Mouse (Mus musculus): ENCODE results near the gene Gm28048.

Gm28048 gene

GRCm38 (mm10) chr11:22859633-22860334, 122.1 kb downstream of the Gm28048 start:
- DNase-seq (ENCODE audit: low read depth, low spot score): peak; percentile 91

DNA sequence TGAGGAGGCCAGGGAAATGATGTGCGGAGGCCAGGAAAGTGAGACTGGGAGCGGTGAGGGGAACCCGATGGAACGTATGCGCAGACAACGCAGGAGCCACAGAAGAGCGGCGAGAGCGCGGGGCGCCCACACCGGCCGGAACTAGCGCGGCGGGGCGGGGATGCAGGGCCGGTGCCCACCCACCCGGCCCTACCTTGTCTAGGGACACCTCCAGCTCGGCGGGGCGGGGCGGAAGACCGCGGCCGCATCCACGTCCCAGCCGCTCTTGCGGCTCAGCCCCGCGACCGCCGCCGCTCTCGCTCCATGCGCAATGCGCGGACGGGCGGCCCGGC, 122.6 kb downstream of the Gm28048 start:
- no peak for DNase-seq (ENCODE audit: low read depth, low spot score)

DNA sequence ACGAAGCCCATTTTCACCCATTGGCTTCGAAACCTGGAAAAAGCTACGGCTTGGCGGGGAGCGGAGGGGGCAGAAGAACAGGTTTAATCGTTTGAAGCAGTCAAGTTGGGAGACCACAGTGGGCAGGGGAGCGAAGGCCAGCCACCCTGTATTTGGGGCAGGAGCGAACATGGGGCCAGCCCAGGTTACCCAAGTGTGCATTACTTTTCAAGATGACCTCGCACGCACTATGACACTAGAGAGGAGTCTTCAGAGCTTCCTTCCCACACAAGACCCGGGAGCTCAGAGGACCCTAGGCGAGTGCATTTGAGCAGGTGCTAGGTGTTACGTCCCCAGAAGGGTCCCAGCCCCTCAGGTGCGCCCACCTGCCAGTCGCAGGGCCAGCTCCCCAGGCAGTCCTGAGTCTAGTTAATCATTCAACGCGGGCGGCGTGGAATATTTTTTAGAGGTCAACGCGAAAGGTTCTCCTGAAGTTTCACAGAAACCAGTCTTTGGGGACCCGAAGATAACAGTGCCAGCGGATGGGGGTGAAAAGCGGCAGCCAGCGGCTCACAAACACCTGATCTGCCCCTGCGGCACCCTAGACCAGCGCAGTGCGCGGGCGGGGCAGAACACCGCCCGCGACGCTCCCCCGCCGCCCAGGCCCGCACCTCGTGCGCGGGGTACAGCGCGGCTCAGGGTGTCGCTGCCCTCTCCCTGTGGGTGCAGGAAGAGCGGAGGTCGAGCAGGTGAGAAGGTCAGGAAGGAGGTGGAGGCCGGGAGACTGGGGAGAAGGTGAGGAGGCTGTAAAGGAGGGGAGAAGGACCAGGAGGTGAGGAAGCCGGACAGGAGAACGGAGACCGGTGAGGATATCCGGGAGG, 123.2 kb downstream of the Gm28048 start:
- no peak for DNase-seq (ENCODE audit: low read depth, low spot score)

DNA sequence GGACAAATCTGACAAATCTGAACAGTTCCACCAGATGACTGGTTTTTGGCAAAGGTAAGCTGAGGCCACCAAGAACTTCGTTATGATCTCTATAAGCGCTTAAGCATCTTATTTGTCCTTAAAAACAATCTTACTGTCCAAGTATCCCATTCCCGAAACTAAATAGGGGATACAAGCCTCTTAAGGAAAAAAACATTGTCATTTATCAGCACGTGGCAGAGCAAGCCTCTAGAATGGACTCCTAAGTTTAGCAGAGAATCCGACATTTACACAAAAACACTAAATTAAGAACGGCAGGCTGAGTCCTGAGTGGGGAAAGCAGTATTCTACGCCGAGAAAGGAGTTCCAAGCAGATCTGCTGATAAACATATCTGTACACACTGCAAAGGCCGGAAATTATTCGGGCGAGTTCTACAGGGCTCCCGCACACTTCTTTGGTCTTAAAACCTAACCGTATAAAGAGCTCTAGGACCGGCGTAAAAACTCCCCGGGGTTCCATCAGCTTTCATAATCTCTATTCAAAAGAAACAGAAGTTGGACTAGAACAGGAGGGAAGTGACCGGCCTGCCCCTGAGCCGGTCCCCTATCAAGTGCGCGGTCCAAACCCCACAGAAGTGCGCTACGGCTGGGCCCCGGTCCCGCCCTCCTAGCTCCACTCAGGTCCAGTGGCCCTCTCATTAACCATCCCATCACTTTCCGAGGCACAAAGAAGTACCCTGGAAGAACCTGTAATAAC, 124.0 kb downstream of the Gm28048 start:
- no peak for DNase-seq (ENCODE audit: low read depth, low spot score)

DNA sequence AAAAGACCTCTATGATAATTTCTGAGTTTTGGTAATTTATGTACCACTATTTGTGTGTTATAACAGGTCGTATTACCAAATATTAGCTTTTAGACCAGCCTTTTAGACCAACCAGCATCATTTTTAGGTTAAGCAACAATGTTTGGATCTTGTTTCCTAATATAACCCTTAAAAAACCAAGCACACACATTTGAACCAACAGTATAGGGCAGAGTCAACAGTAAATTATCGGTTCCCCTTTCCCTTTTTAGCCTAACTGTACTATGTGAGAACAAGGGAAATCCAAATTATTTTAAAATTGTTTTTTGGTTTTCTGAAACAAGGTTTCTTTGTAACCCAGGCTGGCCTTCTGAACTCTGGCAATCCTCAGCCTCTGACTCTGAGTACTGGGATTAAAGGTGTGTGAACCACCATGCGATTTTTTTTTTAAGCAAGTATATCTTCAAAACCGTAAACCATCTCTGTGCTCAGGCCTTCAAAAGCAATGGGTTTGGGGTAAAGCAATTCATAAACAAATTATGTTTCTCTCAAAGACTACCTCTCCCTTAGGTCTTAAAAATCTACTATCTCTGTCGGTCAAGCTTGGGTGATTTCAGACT, 124.7 kb downstream of the Gm28048 start:
- no peak for DNase-seq (ENCODE audit: low read depth, low spot score)

DNA sequence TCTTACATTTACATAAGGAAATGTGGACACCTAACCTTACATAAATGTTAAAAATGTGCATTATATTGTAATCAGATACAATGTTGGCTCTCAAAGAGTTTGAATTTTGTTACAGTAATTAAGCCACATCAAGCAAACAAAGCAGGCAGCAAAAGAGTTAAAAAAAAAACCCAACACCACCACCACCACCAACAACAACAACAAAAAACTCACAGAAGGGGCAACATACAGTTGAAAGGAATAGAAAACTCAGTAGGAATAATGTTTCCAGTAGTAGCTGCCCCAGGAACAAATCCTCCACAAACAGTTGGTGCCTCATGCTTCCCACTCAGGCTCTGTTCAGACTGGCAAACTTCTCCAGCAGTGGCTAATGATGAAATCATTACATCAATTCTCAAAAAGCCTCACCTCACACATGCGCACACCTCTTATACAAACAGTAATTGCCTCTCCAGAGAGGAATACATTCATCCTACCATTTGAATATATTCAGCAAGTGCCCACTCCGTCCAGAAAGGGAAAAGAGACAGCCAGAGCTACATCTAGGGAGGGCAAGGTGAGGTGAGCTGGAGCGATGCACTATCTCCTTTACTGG, 125.4 kb downstream of the Gm28048 start:
- no peak for DNase-seq (ENCODE audit: low read depth, low spot score)

GRCm38 (mm10) chr11:22854571-22854970, 127.3 kb downstream of the Gm28048 start:
- DNase-seq (ENCODE audit: low read depth, low spot score): no peak

- DNase-seq (ENCODE audit: low read depth, low spot score): no peak
Measured at GRCm38 (mm10) chr11:22853477-22854157, 128.3 kb downstream of the Gm28048 start.

- DNase-seq (ENCODE audit: low read depth, low spot score): no peak
Measured at GRCm38 (mm10) chr11:22852510-22852909, 129.4 kb downstream of the Gm28048 start.

- peak; percentile 88 for DNase-seq (ENCODE audit: low read depth, low spot score)
Measured at GRCm38 (mm10) chr11:22851416-22851815, 130.5 kb downstream of the Gm28048 start.

GRCm38 (mm10) chr11:22850077-22850476, 131.8 kb downstream of the Gm28048 start:
- DNase-seq (ENCODE audit: low read depth, low spot score): no peak

- DNase-seq (ENCODE audit: low read depth, low spot score): no peak
Measured at GRCm38 (mm10) chr11:22848649-22849195, 133.2 kb downstream of the Gm28048 start.

GRCm38 (mm10) chr11:22847732-22848648, 133.9 kb downstream of the Gm28048 start:
- DNase-seq (ENCODE audit: low read depth, low spot score): no peak

GRCm38 (mm10) chr11:22846960-22847731, 134.7 kb downstream of the Gm28048 start:
- DNase-seq (ENCODE audit: low read depth, low spot score): no peak

DNA sequence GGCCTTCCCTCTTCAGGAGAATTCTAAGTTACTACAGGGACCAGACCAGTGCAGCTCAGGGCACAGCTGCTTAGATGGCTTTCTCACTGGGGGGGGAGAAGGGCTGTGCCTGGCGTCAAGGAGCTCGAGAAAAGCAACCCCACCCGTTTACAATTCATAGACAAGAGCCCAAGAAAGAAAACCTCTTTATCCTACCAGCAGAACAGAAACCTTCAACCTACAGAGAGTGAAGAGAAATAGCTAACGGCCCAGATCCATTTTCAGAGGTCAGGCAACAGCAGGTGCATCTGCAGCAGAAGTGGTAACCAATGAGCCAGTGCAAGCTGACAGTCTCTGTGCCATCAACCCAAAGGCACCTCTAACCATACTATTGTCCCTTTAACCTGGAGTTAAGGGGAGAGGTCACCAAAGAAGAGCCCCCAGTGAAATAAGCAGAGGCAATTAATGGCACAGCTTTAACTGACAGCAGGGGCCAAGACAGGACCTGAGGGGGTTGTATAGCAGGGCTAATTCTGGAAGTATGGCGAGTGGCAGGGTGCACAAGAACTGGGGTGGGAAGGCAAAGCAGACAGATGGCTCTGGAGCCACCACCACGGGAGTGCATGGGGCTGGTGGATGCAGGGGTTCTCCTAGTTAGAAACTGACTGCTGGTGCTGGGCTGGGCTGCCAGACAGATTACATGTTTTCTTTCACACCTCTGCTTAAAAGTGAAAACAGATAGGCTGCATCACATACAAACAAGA, 135.6 kb downstream of the Gm28048 start:
- peak; percentile 17 for DNase-seq (ENCODE audit: low read depth, low spot score)

DNA sequence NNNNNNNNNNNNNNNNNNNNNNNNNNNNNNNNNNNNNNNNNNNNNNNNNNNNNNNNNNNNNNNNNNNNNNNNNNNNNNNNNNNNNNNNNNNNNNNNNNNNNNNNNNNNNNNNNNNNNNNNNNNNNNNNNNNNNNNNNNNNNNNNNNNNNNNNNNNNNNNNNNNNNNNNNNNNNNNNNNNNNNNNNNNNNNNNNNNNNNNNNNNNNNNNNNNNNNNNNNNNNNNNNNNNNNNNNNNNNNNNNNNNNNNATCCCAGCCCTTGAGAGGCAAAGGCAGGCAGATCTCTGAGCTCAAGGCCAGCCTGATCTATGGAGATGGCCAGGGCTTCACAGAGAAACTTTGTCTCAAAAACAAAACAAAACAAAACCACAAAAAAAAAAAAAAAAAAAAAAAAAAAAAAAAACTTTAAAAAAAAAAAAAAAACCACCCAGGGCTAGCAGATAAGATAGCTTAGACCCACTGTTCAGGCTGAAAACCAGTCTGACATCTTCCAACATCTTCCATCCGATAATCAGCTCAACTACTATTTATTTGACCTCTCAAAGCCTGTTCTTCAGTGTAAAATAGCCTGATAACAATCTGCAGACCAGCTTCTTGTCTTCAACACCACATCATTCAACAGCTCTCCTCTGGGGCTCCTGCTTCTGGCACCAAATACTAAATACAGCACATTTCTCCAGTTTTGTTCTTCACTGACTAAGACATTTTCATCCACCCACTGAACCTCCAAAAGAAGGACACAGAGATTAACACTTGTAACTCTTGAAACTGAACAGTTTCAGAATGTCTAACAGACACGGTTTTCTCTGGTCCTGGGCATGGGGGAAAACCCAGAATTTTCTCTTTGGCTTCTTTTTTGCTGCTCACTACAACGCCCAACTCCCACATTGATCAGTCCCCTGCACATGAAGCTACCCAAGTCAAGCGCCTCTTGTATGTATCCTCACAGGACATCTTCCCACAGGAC, 136.9 kb downstream of the Gm28048 start:
- DNase-seq (ENCODE audit: low read depth, low spot score): no peak

DNA sequence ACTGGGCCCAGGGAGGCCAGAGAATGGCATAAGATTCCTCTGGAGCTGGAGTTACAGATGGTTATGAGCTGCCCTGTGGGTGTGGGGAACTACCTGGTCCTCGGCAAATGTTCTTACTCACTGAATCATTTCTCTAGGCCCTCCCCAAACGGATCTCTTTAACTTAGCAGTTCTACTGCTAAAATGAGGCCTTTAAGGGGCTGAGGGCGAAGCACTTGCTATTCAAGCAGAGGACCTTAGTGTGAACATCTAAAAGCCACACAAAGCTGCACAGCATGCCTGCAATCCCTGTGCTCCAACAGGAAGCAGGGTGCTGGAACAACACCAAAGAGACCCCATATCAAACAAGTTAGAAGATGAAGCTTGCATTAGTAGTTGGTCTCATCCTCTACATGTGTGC, 142.4 kb downstream of the Gm28048 start:
- DNase-seq (ENCODE audit: low read depth, low spot score): no peak
